Mouse (Mus musculus): ENCODE measurements around the gene Nicn1. TPM values are rescaled to one million over a fixed set of nuclear protein-coding genes. Genes with fewer than 3 reads are reported as not detected.

Gene Nicn1
- 16.9 and 21.2 TPM in 2 replicates for total RNA-seq (2021)
- long read RNA-seq, experiment 1, transcript Nicn1-201 (6 exons, 2,133 nt) = major isoform, 18 of 20 reads
- long read RNA-seq, experiment 1, partial matches to known transcripts = 0 of 20 reads
- long read RNA-seq, experiment 1, other reads (novel, unspliced or antisense) = 2 of 20 reads
- long read RNA-seq, experiment 2, transcript Nicn1-201 (6 exons, 2,133 nt) = major isoform, 9 of 13 reads
- long read RNA-seq, experiment 2, partial matches to known transcripts = 0 of 13 reads
- long read RNA-seq, experiment 2, other reads (novel, unspliced or antisense) = 4 of 13 reads

DNA sequence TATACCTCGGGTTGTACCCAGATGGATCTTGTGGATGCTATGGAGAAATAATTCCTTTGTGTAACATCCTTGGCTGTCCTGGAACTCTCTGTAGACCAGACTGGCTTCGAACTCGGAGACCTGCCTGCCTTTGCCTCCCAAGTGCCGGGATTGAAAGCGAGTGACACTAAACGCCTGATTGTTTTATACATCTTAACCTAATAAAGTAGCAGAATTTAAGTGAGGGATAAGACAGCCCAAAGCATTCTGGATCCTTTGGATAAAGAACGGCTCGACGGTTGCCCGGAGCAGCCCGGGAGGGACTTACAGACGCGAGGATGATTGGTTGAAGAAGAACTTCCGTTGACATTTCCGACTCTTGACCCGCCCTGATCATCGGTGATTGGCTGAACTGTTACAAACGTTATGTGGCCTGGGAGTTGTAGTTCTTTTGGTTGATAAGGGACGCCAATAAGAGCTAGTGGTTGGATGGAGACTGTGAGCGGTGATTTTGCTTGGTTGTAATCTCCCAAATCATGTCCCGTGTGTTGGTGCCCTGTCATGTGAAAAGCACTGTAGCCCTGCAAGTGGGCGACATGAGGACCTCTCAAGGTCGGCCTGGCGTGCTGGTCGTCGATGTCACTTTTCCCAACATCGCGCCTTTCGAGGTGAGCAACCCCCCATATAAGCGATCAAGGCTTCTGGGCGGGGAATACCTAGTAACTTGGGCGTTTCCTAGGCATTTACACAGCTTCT, at the start of gene Nicn1:
Gene Nicn1, plus strand, starts transcription at position 414 of the 735 bp plus-strand sequence.
- DNase-seq = peak; percentile 93

DNA sequence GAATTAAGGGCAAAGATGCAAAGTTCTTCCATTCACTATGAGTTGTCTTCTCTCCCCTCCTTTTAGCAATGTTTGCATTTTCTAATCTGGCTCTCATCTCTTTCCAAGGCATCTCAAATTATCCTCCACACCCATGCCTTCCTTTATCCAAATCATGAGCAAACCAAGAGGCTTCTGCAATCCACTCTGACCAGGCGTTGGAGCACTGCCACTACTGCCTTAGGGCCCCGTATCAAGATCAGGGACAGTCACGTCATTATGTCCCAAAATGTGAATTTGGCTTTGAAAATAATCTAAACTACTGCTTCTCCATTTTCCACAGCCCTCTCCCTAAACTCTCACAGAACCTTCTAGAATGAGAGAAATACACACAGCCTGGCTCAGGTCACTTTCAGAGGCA, 45.7 kb upstream of the Nicn1 start:
- no peak for DNase-seq

DNA sequence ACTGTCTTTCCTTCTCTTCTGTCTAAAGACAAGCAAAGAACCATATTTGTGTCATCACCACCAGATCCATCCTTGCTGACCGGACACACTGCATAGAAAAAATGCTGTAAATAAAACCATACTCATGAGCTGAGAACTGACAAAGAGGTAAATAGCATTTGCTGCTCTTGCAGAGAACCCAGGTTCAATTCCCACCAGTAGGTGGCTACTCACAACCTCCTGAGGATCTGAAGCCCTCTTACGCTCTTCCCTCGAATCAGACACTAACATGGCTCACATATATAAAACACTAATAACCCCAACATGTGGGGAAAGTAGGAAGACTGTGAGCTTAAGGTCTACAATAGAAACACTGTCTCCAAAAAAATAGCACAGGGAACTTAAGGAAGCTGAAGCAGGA, 45.2 kb upstream of the Nicn1 start:
- DNase-seq = no peak

DNA sequence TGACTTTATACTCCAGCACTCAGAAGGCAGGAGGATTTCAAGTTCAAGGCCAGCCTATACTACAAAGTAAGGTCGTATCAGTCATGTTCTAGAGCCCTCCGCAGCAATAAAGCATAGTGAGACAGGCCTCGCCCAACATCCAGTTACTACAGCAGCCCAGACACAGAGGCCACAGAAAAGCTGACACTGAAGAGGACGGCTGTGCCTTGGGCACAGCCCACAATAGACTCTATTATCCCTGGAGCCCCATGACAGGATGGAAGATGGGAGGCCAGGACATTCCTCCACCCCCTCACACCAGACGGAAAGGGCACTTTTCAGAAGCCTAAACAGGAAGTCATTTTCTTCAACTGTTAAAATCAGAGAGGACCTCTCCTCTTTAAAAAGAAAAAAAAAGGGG, 41.3 kb upstream of the Nicn1 start:
- peak; percentile 46 for DNase-seq

DNA sequence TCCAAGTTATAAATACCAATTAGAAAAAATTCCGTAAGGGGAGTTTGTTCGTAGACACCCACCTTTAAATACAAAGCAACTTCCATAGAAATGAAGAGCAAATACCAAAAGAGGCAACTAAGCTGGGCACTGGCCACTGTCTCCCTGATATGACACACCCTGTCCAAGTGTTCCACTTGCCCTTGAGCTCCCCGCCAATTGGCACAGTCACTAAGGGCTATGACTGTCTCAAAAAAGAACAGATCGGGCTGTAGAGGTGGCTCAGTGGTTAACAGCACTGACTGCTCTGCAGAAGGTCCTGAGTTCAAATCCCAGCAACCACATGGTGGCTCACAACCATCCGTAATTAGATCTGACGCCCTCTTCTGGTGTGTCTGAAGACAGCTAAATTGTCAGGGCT, 38.4 kb upstream of the Nicn1 start:
- peak; percentile 81 for DNase-seq

DNA sequence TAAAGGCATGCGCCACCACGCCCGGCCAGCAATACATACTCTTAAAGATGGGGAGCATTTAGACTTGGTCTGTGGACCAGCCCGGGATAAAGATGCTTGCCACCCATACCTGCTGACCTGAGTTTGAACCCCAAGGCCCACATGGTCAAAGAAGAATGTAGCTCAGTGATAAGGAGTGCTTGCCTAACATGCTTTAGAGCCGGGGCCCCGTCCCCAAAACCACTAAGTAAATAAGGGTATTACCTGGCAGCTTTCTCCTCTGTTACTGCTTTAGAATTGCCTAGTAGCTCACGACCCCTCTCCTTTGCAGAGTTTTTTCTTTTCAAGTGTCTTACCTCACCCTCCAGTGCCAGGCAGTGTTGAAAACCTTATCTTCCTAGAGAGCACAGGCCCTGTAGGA, 37.5 kb upstream of the Nicn1 start:
- DNase-seq = no peak

DNA sequence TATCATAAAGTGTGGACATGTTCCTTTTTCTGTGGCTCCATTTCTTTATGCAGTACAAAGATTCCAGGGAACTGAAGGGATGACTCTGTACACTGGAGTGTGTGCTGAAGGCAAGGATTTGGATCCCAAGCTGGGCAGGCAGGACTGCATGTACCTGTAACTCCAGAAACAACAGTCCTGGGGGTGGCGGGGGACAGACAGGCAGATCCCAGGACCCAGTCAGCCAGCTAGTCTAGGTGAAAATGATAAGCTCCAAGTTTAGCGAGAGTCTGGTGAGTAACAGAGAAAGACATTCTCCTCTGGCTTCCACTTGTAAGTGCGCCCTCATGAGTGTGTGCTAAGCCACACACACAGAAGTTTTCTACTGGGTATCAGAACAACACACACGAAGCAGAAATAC, 29.7 kb upstream of the Nicn1 start:
- DNase-seq = no peak

DNA sequence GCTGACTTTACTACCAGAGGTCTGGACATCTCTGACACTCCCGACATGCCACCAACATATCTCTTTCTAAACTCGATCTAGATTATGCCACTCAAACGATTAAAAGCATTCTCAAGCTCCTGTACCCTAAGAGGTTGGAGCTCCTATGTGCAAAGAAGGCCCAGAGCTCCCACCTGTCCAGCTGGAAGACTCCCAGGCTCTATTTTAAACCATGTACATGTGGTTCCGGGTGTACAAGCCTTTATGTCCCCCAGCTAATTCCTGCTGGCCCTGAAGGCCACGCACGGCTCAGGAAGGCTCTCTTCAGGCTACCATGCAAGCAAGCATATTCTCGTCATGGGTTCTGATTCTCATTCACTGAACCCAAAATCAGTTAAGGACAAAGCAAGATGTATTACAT, 28.4 kb upstream of the Nicn1 start:
- no peak for DNase-seq

DNA sequence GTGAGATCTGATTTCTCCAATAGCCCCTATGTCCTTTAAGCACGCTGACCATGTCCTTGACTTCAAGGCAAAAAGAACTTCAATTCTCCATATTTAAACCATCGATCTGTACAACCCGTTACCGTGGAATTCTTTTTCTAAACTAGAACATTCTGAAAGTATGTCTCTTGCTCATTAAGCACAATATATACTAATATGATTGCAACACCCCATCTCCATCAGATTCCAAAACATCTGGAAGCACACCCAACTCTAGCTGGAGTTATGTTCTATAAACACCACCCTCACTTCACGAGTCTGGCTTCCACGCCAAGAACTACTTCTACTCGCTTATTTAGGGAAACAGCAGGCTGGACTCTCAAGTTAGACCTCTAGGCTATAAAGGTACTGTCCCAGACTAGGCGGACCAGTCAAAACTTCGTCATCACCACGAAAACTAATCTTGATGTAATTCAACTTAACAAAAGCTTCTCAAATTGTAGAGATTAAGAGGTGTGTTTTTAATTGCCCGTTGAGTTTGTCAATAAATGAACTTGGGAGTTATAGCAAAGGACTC, 27.7 kb upstream of the Nicn1 start:
- no peak for DNase-seq

DNA sequence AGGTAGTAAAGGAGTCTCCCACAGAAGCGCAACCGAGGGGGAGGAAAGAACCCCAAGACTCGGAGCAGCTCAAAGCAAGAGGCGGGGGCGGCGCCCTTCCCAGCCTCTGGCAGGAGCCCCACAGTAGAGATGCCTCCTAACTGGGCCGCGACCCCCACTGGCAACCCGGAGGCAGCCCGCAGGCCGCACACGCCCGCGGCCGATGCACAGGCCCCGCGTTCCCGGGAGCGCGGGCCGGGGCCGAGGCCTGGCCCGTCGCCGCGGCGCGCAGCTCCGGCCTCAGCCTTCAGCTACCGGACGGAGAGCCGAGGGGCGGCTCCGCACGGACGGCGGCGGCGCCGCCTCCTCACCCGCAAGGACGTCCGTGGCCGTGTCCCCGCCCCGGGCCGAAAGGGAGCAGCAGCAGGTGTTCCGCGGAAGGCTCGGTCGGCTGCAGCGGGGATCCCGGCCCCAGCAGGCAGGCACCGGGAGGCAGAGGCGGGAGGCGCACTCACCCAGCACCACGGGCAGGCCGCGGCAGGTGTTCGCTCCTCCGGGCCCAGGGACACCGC, 27.0 kb upstream of the Nicn1 start:
- peak; percentile 85 for DNase-seq

DNA sequence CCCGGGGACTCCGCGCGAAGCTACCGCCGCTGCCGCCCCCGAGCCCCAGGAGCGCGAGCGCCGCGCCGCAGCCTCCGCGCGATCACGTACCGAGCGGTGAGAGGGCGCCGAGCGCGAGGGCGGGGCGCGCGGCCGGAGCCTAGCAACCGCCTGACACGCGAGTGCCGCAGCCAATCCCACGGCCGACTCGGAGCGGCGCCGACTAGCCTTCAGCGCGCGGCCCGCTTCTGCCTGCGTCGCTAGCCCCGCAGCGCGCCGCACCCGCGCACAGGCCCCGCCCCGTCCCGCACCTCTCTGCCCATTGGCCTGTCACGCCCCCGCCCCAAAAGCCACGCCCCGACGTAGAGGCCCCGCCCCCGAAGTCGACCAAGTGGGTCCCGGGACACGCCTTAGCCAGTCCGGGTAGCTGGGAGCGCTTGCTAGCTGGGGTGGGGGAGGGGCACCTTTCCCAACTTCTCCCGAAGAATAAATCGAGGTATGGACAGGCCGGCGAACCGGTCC, 26.5 kb upstream of the Nicn1 start, which contains the start of gene Dag1:
Gene Dag1, minus strand, starts transcription at position 269 of the 501 bp plus-strand sequence.
- peak; percentile 100 for DNase-seq

DNA sequence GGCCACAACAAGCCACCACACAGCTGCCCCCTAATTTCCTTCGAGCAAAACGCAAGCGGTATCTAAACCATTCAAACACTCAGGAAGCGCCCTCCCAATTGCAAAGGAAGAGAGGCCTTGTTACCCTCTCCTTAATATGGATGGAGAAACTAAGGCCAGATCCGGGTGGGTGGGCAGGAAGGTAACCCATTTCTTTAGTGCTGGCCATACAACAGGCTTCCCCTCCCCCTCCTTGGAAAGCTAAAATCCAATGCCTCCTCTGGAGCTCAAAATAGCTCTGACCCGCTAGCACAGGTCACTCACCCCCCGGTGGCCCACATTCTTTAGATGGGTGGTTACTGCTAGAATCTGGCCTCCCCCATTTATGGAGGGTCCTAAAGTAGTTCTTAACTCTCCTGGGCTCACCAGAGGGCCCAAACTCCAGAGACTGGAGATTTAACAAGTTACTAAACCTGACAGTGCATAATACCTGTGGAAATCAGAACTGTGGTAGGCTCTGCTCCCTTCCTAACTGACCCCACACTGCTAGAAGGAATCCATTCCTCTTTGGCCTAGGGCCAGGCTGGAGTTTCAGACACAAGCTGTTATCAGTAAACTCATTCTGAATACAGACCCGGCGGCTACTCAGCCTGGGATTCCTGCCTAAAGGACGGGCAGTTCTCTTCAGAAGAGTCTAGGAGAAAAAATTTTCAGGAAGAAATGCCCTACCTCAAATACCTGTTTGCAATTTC, 25.9 kb upstream of the Nicn1 start:
- peak; percentile 59 for DNase-seq

DNA sequence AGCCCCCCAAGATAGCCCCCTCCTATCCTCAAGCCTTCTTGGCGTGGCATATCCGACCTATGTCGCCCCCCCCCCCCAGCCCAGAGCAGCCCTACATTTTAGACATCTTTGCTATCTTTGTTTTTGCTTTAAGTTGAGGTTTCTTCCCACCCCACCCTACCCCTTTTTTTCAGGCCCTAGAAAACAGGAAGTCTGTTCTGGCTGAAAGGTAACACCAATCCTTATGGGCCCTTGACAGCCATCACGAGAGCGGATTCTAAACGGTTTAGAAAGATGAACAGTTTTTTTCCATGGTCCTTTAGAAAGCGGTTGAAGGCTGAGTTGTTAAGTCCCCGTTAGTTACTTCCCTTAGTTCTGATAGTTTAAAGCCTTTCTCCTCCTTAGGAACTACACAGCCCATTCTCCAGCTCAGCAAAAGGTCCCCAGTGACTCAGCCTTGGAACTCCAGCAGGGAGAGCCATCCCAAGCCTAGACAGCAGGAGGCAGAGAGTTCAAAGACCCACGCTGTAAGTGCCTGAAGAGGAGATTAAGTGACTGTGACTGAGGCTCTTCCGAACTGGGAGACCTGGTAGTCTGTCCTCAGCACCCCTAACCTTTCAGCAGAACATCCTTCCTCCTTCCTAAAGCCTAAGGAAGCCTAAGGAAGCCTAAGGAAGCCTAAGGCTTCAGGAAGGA, 23.8 kb upstream of the Nicn1 start:
- no peak for DNase-seq

DNA sequence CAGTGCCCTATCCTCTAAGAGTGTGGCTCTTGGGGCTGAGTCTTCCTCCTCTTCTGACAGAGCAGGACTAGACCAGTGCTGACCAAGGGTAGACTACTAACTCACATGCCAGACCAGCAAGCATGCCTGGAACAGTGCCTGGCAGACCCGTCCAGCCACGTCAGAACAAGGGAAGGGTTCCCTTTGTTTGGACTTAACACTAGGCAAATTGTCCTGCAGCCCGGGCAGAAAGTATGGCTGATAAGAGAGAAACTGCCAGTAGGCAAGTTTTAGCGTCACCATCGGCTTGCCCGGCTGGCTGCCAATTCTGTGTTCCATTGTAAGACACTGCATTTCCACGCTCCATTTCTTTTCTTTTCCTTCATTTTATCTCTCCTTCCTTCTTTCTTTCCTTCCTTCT, 22.5 kb upstream of the Nicn1 start:
- no peak for DNase-seq

DNA sequence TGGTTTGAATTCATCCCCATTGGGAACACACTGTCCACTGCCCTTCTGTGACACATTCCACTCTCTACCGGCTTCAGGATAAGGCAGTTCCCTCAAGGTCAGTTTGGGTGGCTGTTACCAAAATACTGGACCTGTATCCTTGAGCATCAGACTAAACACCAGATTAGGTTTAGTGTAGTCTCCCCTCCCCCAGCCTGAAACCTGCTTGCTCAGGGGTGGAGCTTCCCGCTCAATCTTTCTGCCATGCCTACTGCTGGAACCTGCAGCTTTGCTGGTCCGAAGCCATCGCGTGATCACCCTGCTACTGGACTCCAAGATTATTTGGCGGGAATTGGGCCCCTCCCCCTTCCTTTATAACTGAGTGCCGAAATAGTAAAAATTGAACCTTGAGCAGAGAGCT, 21.5 kb upstream of the Nicn1 start:
- peak; percentile 65 for DNase-seq

DNA sequence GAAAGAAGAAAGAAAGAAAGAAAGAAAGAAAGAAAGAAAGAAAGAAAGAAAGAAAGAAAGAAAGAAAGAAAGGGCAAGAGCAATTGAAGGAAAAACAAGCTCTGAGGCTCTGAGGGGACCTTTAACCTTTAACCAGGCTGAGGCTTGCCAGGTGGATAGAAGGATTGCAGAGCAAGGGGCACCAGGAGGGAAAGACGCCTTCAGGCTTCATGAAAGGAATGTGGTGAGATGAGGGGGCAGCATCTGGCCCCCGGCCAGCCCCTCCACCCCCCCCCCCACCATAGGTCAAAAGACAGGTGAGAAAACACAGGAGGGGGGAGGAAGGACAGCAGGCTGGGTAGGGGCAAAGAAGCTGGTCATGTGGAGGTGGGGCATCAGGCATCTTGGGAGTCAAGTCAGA, 18.3 kb upstream of the Nicn1 start:
- no peak for DNase-seq

DNA sequence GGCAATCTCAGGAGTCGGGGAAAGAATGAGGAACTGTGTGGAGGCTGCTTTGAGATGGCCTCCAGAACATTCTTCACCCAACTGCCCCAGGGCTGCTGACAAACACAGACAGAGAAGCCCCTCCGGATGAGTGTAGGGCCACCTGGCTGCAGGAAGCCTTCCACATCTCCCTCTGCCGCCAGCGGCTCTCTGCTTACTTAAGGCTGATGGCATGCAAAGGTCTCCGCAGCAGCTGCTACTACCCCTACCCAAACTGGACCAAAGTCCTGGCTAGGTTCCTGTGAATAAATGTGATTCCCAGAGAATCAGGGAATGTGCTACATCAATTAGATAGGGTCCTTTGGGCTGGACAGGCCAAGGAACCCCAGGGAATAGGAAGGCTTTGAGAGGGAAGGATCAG, 17.5 kb upstream of the Nicn1 start:
- DNase-seq = no peak

DNA sequence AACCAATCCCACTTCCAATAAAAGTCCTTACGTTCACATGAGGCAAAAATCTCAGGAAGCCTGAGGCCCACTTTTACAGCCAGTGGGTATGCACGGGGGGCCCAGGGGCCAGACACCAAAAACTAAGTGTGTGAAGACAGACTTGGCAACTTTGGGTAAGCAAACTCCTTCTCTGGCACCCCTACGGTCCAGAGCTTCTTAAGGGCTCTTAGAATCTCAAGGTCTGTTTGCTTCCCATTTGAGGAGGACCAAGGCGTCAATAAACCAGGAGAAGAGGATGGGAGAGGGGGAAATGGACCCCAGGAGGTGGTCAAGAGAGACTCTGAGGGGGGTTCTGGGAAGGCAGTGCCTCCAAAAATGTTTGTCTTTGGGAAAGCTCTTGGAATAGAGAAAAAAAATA, 16.7 kb upstream of the Nicn1 start:
- DNase-seq = no peak

DNA sequence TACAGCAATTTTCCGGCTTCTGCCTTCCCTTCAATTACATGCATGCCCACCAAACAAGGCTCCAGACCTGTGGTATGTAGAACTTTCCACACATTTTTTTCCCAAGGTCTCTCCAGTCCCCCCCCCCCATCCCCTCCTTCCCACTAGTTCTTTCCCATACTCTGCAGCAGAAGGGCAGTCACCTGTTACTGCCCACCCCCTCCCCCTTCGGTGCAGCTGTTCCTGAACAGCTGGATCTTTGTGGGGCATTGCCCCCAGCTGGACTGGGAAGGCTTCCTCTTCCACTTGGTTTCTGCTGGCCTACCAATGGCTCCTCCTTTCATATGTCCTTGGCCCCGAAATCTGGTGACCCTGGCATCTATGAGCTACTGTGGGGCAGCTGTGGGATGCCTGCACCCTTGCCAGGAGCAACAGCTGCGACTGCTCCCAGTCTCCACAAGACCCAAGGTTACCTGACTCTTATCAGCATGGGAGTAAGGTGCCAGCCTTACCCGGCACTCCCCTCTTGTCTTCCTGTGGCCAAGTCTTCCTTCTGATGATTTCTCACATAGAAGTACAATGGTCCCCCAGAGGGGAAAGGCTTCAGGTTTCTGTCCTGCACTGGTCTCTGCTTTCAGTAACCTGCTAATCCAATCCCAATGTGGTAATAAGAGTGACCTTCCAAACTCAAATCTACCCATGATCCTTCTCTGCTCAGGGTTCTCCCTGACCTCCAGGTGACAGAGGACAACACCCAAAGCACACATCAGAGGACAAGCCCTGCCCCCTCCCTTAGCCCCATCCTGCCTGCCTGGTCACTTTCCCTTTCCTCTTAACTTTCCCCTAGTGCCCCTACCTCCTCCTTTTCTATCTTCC, 15.5 kb upstream of the Nicn1 start:
- peak; percentile 78 for DNase-seq

DNA sequence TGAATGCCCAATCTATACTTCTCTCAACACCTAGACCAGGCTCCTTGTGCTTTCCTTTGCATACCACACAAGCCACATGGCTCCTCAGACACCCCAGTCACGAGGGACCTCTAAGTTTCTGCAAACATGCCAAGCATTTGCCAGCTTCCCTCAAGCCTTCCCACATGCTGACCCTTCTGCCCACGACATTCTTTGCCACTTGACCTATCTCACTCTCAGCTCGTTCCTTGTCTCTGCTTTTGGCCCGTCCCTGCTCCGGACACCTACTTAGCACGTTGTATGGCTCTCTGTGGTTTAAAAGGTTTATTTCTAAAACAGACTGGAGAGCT, 14.9 kb upstream of the Nicn1 start:
- no peak for DNase-seq

Data from adrenal gland, postnatal 14 days (tissue).